Mouse (Mus musculus) megakaryocyte, embryonic 14.5 days (primary cell): Measurements from ENCODE around the gene Fgfr2.

Source experiments
- FLI1 ChIP-seq: IDR thresholded peaks from 2 replicates; pipeline ENCODE4 v1.6.1; 2012; ENCODE audit warnings: low read length, inconsistent platforms, mixed read lengths
- GATA1 ChIP-seq: IDR thresholded peaks from 3 replicates; pipeline ENCODE4 v1.6.1; 2012; ENCODE audit warnings: mixed read lengths, low read length, inconsistent platforms, borderline replicate concordance

DNA sequence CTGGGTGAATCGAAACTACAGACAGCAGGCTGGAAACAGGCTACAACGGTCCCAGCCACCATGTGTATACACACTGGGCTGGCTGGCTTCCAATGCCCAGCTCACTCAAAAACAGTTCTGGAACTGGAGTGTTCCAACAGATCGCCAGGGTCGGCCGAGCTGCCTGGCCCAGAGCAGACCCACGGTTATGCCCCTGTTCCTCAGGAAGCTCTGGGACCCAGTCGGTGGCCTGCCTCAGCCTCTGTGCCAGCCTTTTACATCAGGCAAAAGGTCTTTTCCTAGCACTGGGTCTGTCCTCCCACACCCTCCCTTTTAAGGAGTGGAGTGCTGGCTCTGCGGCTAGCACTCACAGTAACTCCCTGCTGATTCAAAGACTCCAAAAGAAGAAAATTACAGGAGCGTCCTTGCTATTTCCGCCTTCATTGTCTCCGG lies 34.3 kb downstream of the Fgfr2 start:
- no peak for TF ChIP-seq GATA1
- no peak for TF ChIP-seq FLI1
